Mouse (Mus musculus) urinary bladder, adult 2 months (tissue): ENCODE measurements around the gene Siglech. TPM values are rescaled to one million over a fixed set of nuclear protein-coding genes. Genes with fewer than 3 reads are reported as not detected.

Source experiments
- polyA plus RNA-seq: library from polyadenylated mRNA; depleted of rRNA; stranded (reverse); fragments of >200 nt; gene quantifications from 2 replicates; pipeline ENCODE4 v1.2.3, GENCODE M21; 2012; rRNA removed

The Siglech gene
- polyA plus RNA-seq, 1 experiment, result 3.2 TPM

Other genes starting within 250 kb of the Siglech start
- 14.7 and 14.8 TPM in 2 replicates for gene Tubgcp5, start 26.0 kb downstream of the Siglech start, polyA plus RNA-seq
- 38.8 and 48.5 TPM in 2 replicates for gene Cyfip1, start 73.6 kb downstream of the Siglech start, polyA plus RNA-seq
- gene Nipa2, start 194.3 kb downstream of the Siglech start, polyA plus RNA-seq, result 31.4 and 32.8 TPM in 2 replicates